Mouse (Mus musculus): ENCODE results near the gene Btbd8.

The Btbd8 gene

DNA sequence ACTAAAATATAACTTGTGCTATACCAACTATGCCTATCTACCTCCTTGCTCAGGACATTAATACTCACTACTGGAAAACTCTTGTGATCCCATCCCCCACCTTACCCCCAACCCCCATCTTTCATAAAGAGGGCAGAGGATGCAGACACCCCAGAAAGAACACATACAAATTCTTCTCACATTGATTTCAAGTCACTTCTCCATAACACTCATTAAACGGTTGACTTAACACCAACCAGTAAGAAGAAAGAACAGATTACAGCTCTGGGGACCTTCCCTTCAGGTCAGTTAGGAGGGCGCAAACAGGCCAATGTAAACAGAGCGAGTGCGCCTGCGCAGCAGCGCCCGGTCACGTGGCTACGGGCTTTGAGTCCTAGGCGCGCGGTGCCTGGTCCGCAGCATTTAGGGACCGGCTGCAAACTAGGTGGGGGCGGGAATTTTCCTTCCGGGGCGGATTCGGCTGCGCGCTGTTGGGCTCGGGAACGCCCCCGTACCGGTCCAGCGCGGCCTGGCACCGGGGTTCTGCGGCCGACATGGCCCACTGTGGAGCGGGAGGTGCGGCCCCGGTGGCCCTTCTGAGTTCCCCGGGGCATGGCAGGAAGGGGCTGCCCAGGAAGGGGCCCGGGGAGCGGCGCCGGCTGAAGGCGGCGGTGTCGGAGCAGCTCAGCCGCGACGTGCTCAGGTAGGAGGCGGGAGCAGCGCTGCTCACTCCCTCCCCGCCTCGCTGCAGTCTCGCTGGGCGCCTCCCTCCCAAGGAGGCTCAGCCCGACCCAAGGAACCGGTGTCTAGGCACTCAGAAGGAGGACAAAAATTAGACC lies at the start of gene Btbd8:
Btbd8 (plus strand) TSS at position 534 of the 818 bp plus-strand sequence.
- peak; percentile 98 for DNase-seq (ENCODE audit: low read depth, low spot score)

DNA sequence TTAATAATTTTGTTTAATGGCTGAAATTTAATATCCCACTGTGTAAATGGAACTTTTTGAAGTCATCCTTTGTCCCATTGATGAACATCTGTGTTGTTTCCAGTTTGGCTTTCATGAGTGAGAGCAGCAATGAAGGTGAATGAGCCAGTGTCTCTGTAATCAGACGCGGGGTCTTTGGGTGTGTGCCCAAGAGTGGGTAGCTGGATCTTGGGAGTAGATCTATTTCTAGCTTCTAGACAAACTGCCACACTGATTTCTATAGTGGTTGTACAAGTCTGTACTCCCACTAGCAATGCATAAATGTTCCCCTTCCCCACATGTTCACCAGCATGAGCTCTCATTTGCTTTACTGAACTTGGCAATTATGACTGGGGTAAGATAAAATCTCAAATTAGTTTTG lies 48.4 kb upstream of the Btbd8 start:
- DNase-seq (ENCODE audit: low read depth, low spot score) = no peak

DNA sequence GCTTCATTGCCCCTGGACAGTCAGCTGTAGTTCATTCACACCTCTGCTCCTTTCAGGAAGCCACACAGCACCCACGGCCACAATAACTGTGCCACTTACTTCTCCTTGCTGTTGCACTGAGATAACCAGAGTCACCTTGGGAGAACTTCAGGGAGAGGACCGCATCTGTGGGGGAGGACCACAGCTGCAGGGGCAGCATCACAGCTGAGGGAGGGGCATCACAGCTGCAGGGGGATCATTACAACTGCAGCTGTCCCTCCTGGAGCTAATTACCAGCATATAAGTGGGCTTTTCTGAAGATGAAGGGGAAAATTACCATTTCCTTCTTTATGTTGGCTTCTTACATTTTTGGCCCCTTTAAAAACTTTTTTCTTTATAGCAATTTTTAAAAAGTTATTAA lies 43.4 kb upstream of the Btbd8 start:
- no peak for DNase-seq (ENCODE audit: low read depth, low spot score)

- DNase-seq (ENCODE audit: low read depth, low spot score) = no peak
Observed at GRCm38 (mm10) chr5:107402436-107402835, 35.4 kb upstream of the Btbd8 start, which contains the start of gene Ephx4. Gene Ephx4, plus strand, starts transcription at chr5:107402736.

DNA sequence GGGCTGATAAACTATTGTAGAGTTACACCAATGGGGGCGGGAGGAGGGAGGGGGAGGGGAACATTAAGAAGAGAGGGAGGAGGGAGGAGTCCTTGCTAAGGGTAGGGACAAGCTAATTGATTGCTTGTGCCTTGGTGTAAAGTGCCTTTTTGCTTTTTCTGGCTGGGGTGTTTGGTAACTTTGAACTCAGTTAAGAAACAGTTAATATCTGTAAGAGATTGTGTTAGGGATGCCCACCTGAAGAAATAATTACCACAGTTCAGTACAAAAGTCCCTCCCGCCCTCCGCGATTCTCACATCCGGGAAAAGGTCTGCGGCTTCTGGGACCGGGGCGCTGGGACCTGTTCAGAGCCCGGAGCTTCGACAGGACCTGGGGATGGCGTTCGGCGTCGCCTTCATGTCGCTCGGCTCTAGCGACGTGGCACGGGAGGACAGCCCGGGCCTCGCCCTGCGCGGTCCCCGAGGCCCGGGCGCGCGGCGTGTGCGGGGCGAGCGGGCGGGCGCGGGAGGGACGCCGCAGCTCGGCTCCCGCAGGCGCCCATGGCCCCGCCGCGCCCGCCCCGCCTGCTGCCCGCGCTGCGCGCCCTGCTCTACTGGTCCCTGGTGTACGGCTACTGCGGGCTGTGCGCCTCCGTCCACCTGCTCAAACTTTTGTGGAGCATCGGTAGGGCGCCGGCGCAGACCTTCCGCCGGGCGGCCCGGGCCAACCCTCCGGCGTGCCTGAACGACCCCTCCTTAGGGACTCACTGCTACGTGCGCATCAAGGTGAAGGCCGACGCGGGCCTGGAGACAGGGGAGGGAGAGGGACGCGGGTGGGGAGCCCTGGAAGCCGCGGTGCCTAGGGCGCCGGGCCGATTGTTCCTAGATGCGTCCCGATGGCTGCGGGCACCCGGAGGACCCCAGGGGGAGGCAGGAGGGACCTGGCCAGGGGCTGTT lies 34.5 kb upstream of the Btbd8 start:
- DNase-seq (ENCODE audit: low read depth, low spot score) = peak; percentile 34

GRCm38 (mm10) chr5:107403947-107404684 lies 33.7 kb upstream of the Btbd8 start:
- DNase-seq (ENCODE audit: low read depth, low spot score) = no peak

DNA sequence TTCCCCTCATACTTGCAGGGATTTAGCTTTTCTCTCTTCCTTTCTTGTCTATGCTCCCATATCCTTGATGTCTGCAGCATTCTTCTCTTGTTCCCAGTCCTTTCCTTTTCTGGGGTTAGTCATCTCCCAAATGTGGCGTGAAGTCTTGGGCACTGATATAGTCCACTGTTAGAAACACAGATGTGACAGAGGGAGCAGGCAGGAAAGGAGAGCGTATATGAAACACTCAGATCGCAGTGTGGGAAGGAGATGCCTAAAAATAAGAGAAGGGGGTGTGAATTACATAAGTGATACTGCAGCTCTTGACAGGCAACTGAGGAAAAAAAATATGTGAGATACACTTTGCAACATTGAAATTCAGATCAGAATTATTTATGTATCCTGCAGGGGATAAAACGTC lies 32.4 kb upstream of the Btbd8 start:
- no peak for DNase-seq (ENCODE audit: low read depth, low spot score)

- DNase-seq (ENCODE audit: low read depth, low spot score) = no peak
Observed at GRCm38 (mm10) chr5:107410305-107410704, 27.5 kb upstream of the Btbd8 start.

GRCm38 (mm10) chr5:107411326-107411725 lies 26.5 kb upstream of the Btbd8 start:
- no peak for DNase-seq (ENCODE audit: low read depth, low spot score)

DNA sequence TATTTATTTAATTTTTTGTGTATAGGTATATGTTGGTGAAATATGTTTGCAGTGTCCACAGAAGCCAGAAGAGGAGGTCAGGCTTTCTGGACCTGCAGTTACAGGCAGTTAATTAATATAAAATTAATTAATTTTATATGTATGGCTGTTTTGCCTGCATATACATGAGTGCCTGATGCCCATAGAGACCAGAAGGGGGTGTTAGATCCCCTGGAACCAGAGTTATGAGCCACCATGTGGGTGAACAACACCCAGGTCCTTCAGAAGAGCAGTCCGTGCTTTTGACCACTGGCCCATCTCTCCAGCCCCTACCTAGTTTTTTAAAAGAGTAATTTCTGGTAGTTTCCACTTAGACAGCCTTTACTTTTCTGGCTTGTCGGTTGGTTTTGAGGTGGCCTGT lies 25.5 kb upstream of the Btbd8 start:
- no peak for DNase-seq (ENCODE audit: low read depth, low spot score)

DNA sequence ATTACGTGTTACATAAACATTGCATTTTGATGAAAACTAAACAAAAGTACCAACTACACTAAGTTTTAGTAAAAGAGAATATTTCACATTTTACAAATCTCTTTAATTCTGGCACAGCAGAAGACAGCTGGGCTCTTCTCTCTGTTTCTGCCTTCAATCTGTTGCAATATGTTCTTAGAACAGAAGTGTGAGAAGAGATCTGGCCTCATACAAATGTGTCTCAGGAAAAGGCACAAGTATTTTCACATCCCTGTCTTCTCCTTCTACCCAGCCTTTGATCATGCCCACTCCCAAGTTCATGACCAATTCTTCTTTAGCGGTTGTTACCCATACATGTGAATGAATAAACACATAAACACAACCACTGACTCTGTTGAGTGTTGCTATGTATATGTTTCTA lies 22.7 kb upstream of the Btbd8 start:
- DNase-seq (ENCODE audit: low read depth, low spot score) = no peak

- no peak for DNase-seq (ENCODE audit: low read depth, low spot score)
Observed at GRCm38 (mm10) chr5:107421676-107422075, 16.1 kb upstream of the Btbd8 start.

GRCm38 (mm10) chr5:107431249-107431648 lies 6.5 kb upstream of the Btbd8 start, which contains the start of gene Lpcat2b:
Gene Lpcat2b, plus strand, starts transcription at chr5:107431549.
- no peak for DNase-seq (ENCODE audit: low read depth, low spot score)

DNA sequence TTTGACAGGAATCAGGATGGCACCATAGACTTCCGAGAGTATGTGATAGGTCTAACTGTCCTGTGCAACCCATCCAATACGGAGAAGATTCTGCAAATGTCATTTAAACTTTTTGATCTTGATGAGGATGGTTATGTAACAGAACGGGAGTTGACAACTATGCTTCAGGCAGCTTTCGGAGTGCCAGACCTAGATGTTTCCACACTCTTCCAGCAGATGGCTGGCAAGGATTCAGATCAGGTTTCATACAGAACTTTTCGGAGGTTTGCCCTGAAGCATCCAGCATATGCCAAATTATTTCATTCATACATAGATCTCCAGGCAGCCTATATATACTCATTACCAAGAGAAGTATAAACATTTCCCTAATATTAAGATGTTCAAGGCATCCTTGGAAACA lies 3.8 kb upstream of the Btbd8 start:
- no peak for DNase-seq (ENCODE audit: low read depth, low spot score)

DNA sequence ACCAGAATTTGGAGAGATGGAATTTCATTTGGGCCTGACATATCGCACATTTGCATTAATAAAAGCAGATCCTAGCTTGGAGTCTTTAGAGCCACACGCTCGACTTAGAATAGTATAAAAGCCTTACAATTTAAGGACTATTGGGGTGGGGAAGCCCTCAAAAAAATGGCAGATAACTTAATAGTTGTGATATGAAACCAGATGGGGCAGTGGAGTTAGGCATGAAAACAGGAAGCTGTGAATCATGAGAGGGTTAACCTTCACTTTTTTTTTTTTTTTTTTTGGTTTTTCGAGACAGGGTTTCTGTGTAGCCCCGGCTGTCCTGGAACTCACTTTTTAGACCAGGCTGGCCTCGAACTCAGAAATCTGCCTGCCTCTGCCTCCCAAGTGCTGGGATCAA lies 1.6 kb upstream of the Btbd8 start:
- no peak for DNase-seq (ENCODE audit: low read depth, low spot score)

GRCm38 (mm10) chr5:107436587-107437209 lies 1.1 kb upstream of the Btbd8 start:
- no peak for DNase-seq (ENCODE audit: low read depth, low spot score)

- DNase-seq (ENCODE audit: low read depth, low spot score) = peak; percentile 24
Observed at GRCm38 (mm10) chr5:107438353-107438752, 556 bp downstream of the Btbd8 start.

GRCm38 (mm10) chr5:107441881-107442280 lies 4.1 kb downstream of the Btbd8 start:
- DNase-seq (ENCODE audit: low read depth, low spot score) = no peak

DNA sequence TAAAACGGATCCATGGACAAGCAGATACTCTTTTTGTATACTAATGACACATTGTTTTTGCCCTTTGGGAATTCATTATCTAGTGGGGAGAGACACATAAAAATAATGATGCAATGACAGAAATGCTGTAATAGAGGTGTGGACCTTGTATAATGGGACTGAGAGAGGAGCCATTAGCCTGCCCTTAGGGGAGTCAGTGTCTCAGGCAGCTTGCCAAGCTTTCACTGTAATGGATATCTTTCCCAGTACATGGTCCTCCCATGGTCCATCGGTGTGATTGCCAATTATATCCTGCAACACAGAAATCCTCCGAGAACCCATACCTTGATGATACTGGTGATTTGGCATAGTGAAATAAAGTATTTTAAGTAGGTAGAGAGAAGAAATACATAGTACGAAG lies 6.5 kb downstream of the Btbd8 start:
- no peak for DNase-seq (ENCODE audit: low read depth, low spot score)

DNA sequence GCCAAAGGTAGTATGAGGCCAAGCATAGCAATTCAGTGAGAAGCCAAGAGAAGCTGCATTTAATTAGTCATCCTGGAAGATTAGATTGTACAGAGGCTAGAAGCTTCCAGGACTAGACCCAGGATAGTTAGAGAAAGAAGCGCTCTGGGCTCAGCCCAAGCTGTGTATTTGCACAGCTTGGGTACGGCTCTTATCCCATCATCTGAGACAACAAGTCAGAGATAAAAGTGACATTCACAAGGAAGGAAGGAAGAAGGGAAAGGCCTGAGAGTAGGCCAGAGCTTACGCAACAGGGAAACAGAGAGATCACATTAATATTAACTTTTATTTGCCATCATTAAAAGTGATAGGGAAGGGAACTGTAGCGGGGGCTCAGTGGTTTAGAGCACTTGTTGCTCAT lies 10.2 kb downstream of the Btbd8 start:
- no peak for DNase-seq (ENCODE audit: low read depth, low spot score)

- no peak for DNase-seq (ENCODE audit: low read depth, low spot score)
Observed at GRCm38 (mm10) chr5:107448784-107449183, 11.0 kb downstream of the Btbd8 start.

Data from mesoderm, embryonic 11.5 days (tissue).